Mouse (Mus musculus): ENCODE measurements around the gene Pnrc2.

Gene Pnrc2

GRCm38 (mm10) chr4:135868996-135869395, 4.7 kb downstream of the Pnrc2 start:
- no peak for DNase-seq

- peak in 1 of 2 experiments; percentile 15 for DNase-seq
These were observed 16.0 kb downstream of the Pnrc2 start for GRCm38 (mm10) chr4:135857597-135858186.

GRCm38 (mm10) chr4:135856223-135857091, 17.2 kb downstream of the Pnrc2 start:
- DNase-seq: peak; percentile 41 to 48

- peak; percentile 94 to 95 for DNase-seq
These were observed 18.0 kb downstream of the Pnrc2 start, which contains the start of gene Srsf10 for GRCm38 (mm10) chr4:135855536-135856222. TSS of gene Srsf10 (plus strand) at chr4:135855747.

- DNase-seq: peak in 1 of 2 experiments; percentile 15
These were observed 18.6 kb downstream of the Pnrc2 start for GRCm38 (mm10) chr4:135855080-135855479.

- no peak for DNase-seq
These were observed 19.0 kb downstream of the Pnrc2 start for GRCm38 (mm10) chr4:135854630-135855029.

- no peak for DNase-seq
These were observed 19.6 kb downstream of the Pnrc2 start for GRCm38 (mm10) chr4:135853987-135854546.

- no peak for DNase-seq
These were observed 21.7 kb downstream of the Pnrc2 start for GRCm38 (mm10) chr4:135851942-135852341.

- no peak for DNase-seq
These were observed 23.1 kb downstream of the Pnrc2 start for GRCm38 (mm10) chr4:135850411-135851095.

- DNase-seq: no peak
These were observed 26.1 kb downstream of the Pnrc2 start for GRCm38 (mm10) chr4:135847581-135847980.

GRCm38 (mm10) chr4:135844400-135844799, 29.2 kb downstream of the Pnrc2 start:
- DNase-seq: no peak

- no peak for DNase-seq
These were observed 34.2 kb downstream of the Pnrc2 start for GRCm38 (mm10) chr4:135839293-135840011.

GRCm38 (mm10) chr4:135838925-135839292, 34.7 kb downstream of the Pnrc2 start:
- no peak for DNase-seq

GRCm38 (mm10) chr4:135834124-135834717, 39.4 kb downstream of the Pnrc2 start:
- no peak for DNase-seq

GRCm38 (mm10) chr4:135833301-135834123, 40.1 kb downstream of the Pnrc2 start:
- no peak for DNase-seq

GRCm38 (mm10) chr4:135832070-135832469, 41.6 kb downstream of the Pnrc2 start:
- no peak for DNase-seq

GRCm38 (mm10) chr4:135828491-135828890, 45.2 kb downstream of the Pnrc2 start:
- no peak for DNase-seq

- DNase-seq: no peak
These were observed 49.4 kb downstream of the Pnrc2 start for GRCm38 (mm10) chr4:135824254-135824653.

GRCm38 (mm10) chr4:135823298-135823697, 50.4 kb downstream of the Pnrc2 start:
- peak; percentile 69 to 71 for DNase-seq

- DNase-seq: no peak
These were observed 51.9 kb downstream of the Pnrc2 start for GRCm38 (mm10) chr4:135821772-135822171.

Measured in B cell, adult 2 months (primary cell).